In genomic region chr15:92079416-92079815, GRCm38 (mm10) we compare ENCODE assay signal across 19 mouse cellular contexts. TPM values are rescaled to one million over a fixed set of nuclear protein-coding genes. Genes with fewer than 3 reads are reported as not detected.
"Had no signal": no experiment of that assay in that cellular context is flagged by ENCODE, and none has a peak within 500 bp of the region (broad histone marks: within the 10 kb centered on the region; RNA-seq: fewer than 3 reads in every experiment).

No protein-coding gene starts in this region.

- ATAC-seq: liver, postnatal 0 days; lung, postnatal 0 days; midbrain, embryonic 16.5 days had no signal

- H3K9me3 ChIP-seq: liver, embryonic 15.5 days; lung, embryonic 15.5 days; midbrain, embryonic 12.5 days; neural tube, embryonic 12.5 days; stomach, embryonic 15.5 days had no signal

- H3K9ac ChIP-seq: liver, embryonic 15.5 days; liver, postnatal 0 days; lung, embryonic 15.5 days; midbrain, embryonic 12.5 days; neural tube, embryonic 12.5 days; stomach, embryonic 15.5 days had no signal

- H3K36me3 ChIP-seq: liver, embryonic 15.5 days; lung, embryonic 15.5 days; midbrain, embryonic 12.5 days; neural tube, embryonic 12.5 days; stomach, embryonic 15.5 days had no signal

- H3K27me3 ChIP-seq: liver, embryonic 15.5 days; lung, embryonic 15.5 days; megakaryocyte, embryonic 14.5 days; midbrain, embryonic 12.5 days; neural tube, embryonic 12.5 days; stomach, embryonic 15.5 days had no signal

- H3K4me3 ChIP-seq: liver, embryonic 15.5 days; lung, embryonic 15.5 days; megakaryocyte, embryonic 14.5 days; midbrain, embryonic 12.5 days; neural tube, embryonic 12.5 days; stomach, embryonic 15.5 days had no signal

- H3K4me2 ChIP-seq: liver, embryonic 15.5 days; lung, embryonic 15.5 days; midbrain, embryonic 12.5 days; neural tube, embryonic 12.5 days; stomach, embryonic 15.5 days had no signal

- H3K4me1 ChIP-seq: liver, embryonic 15.5 days; lung, embryonic 15.5 days; megakaryocyte, embryonic 14.5 days; midbrain, embryonic 12.5 days; neural tube, embryonic 12.5 days; stomach, embryonic 15.5 days had no signal

- DNase-seq: liver, postnatal 0 days; lung, adult 2 months; lung, postnatal 14 days; lung, postnatal 36 days; midbrain, embryonic 14.5 days; right cerebral cortex, postnatal 14 days; thymus, adult 2 months; thymus, postnatal 25 days; thymus, postnatal 4 days had no signal

- H3K27ac ChIP-seq: liver, embryonic 15.5 days; lung, embryonic 15.5 days; macrophage; midbrain, embryonic 12.5 days; neural tube, embryonic 12.5 days; stomach, embryonic 15.5 days; stomach, postnatal 0 days had no signal

RNA-seq across cellular contexts. Expression of gene Cntn1, which starts 28.5 kb away (rescaled TPM):
- polyA plus RNA-seq: liver, postnatal 0 days; macrophage had no signal
